Mouse (Mus musculus) forebrain, embryonic 12.5 days (tissue): ENCODE measurements around the gene Atf2. TPM values are rescaled to one million over a fixed set of nuclear protein-coding genes. Genes with fewer than 3 reads are reported as not detected.
"Not testable (repeated sequence)": the region's sequence is repeated elsewhere in the genome, so short reads cannot be mapped to it uniquely, and the experiment has no call there.

Experiments used
- ATAC-seq: fragments of 200-750 bp; cut with Nextera tagmentation; 2 replicates; pipeline ENCODE4 v1.8.0; 2017; ENCODE audit warnings: moderate TSS enrichment; ENCODE audit not compliant: low FRiP score
- H3K27ac ChIP-seq: fragments of 300-500 bp; sonication (generic); 2 replicates; pipeline ENCODE4 v1.5.1; 2016; ENCODE audit warnings: mild to moderate bottlenecking
- H3K27me3 ChIP-seq: fragments of 300-500 bp; sonication (generic); 2 replicates; pipeline ENCODE4 v1.6.1; 2016; ENCODE audit warnings: mild to moderate bottlenecking
- H3K36me3 ChIP-seq: fragments of 300-500 bp; sonication (generic); replicated peaks from 2 replicates; pipeline ENCODE4 v1.6.1; 2016; ENCODE audit warnings: mild to moderate bottlenecking
- H3K4me1 ChIP-seq: fragments of 300-500 bp; sonication (generic); 2 replicates; pipeline ENCODE4 v1.6.1; 2016
- H3K4me2 ChIP-seq: fragments of 300-500 bp; sonication (generic); 2 replicates; pipeline ENCODE4 v1.6.1; 2016; ENCODE audit warnings: mild to moderate bottlenecking, moderate library complexity
- H3K4me3 ChIP-seq: fragments of 300-500 bp; sonication (generic); replicated peaks from 2 replicates; pipeline ENCODE4 v1.5.1; 2016; ENCODE audit warnings: mild to moderate bottlenecking
- H3K9ac ChIP-seq: fragments of 300-500 bp; sonication (generic); 2 replicates; pipeline ENCODE4 v1.6.1; 2016; ENCODE audit warnings: mild to moderate bottlenecking
- H3K9me3 ChIP-seq: fragments of 300-500 bp; sonication (generic); 2 replicates; pipeline ENCODE4 v1.6.1; 2016
- WGBS: fragments of 180-500 bp; shearing (Covaris S2); methylation state at CpG from one replicate; pipeline ENCODE4 v1.1.7; 2016; 5-methylcytosine and 5-hydroxymethylcytosine counted together
- polyA plus RNA-seq: library from polyadenylated mRNA; unstranded; fragments of >200 nt; fragmentation: Nextera tagmentation; extraction: Ambion mirVana; gene quantifications from 2 replicates; pipeline ENCODE4 v1.2.1, GENCODE M21; 2016

Gene Atf2
- polyA plus RNA-seq, 1 experiment from 2014 or later = 100 TPM

GRCm38 (mm10) chr2:73860046-73860624, 32.3 kb downstream of the Atf2 start:
- ATAC-seq = no peak
- WGBS = 95% methylated on average over 4 of the region's 4 CpGs

DNA sequence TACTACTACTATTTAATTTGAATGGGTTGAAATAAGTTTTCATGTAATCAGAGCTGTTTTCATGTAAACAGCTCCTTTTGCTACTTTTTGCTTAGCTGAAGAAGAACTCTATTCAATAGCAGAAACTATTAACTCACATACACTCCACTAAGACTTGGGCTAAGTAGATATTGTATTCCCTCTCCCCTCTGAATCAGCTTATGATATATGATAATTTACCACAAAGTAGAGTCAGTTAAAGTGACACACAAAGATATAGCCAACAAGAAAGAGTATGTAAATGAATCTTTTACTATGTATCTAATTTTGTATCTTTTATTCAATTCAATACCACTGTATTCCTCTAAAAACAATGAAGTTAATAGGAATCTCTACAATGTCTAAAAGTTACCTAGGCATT, 35.1 kb downstream of the Atf2 start:
- Histone ChIP-seq H3K36me3 (no peaks in the 10 kb centered on the region), H3K4me2 (no peak overlapping the region), H3K27ac (no peak overlapping the region), H3K9ac (no peak overlapping the region), H3K4me3 (no peak overlapping the region), H3K9me3 (no peaks in the 10 kb centered on the region), H3K27me3 (no peaks in the 10 kb centered on the region), H3K4me1 (no peaks in the 10 kb centered on the region)
- no peak for ATAC-seq

More at GRCm38 (mm10) chr2:73860046-73860624, 32.3 kb downstream of the Atf2 start:
- H3K9ac ChIP-seq = no peak overlapping the region
- H3K4me1 ChIP-seq = no peaks in the 10 kb centered on the region
- no peaks in the 10 kb centered on the region; the same call in 1 of the 2 replicates for H3K36me3 ChIP-seq
- H3K4me2 ChIP-seq = no peak overlapping the region
- no peak overlapping the region for H3K27ac ChIP-seq
- no peaks in the 10 kb centered on the region for H3K9me3 ChIP-seq
- no peak overlapping the region for H3K4me3 ChIP-seq
- H3K27me3 ChIP-seq = no peaks in the 10 kb centered on the region

- H3K27ac ChIP-seq = no peak overlapping the region
- no peak overlapping the region for H3K4me2 ChIP-seq
- H3K36me3 ChIP-seq = no peaks in the 10 kb centered on the region
- no peaks in the 10 kb centered on the region for H3K4me1 ChIP-seq
- no peaks in the 10 kb centered on the region for H3K27me3 ChIP-seq
- no peak overlapping the region for H3K4me3 ChIP-seq
- H3K9me3 ChIP-seq = no peaks in the 10 kb centered on the region
- no peak for ATAC-seq
- 80% methylated on average over 1 of the region's 1 CpGs for WGBS
- no peak overlapping the region for H3K9ac ChIP-seq
Measured at GRCm38 (mm10) chr2:73856246-73856645, 36.2 kb downstream of the Atf2 start.

DNA sequence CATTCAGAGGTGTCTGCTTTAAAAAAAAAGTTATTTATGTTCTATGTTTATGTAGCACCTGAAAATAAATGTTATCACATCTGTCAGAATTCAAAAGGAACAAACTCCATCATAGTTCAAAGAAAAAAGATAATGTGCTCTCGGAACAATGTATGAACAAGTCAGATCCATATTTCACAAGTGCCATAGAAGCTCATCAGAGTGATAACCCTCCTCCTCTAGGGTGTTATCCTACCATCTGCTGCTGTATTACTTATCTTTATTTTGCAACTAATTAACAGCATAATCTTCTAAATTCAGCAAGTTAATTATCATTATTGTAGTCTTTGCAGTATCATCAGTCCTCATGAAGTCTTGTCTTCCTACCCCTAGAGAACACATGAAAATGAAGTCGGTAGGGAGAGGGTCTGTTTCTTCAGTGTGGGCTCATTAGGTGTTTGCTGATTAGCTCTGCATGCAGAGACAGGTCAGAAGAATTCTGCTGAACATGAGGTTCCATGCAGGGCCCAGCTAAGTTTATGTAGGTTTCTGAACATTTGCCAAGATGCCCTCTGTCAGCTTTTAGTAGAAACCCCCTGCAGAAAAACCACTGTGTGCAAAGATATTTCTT, 57.9 kb downstream of the Atf2 start:
- Histone ChIP-seq H3K9ac (no peak overlapping the region), H3K4me3 (no peak overlapping the region), H3K9me3 (no peaks in the 10 kb centered on the region), H3K36me3 (peaks cover 9% of the 10 kb centered on the region), H3K4me1 (no peaks in the 10 kb centered on the region), H3K27me3 (no peaks in the 10 kb centered on the region), H3K4me2 (no peak overlapping the region), H3K27ac (no peak overlapping the region)
- WGBS = 76% methylated on average over 2 of the region's 2 CpGs
- no peak for ATAC-seq

DNA sequence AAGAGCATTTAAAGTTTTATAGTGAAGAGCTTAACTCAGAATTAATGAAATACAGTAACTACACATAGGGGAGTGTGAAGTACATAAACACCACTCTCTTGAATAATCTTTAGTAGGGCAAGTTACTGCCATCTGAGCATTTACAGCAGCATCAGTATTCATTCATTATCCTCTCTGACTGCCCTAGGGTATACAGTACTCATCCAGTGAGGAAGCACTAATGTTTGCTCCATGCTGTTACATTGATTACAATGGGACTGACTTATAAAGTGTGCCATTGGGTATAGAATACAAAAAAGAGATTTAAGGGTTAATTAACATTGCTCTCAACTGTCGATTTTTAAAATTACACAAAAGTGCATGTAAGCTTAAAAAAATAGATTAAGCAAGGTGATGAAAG, 59.2 kb downstream of the Atf2 start:
- no peak overlapping the region for H3K9ac ChIP-seq
- no peak overlapping the region for H3K4me3 ChIP-seq
- peaks cover 14% of the 10 kb centered on the region for H3K36me3 ChIP-seq
- no peaks in the 10 kb centered on the region for H3K9me3 ChIP-seq
- H3K4me2 ChIP-seq = no peak overlapping the region
- no peak for ATAC-seq
- no peaks in the 10 kb centered on the region for H3K27me3 ChIP-seq
- H3K27ac ChIP-seq = no peak overlapping the region
- WGBS = 92% methylated on average over 1 of the region's 1 CpGs
- no peaks in the 10 kb centered on the region for H3K4me1 ChIP-seq

DNA sequence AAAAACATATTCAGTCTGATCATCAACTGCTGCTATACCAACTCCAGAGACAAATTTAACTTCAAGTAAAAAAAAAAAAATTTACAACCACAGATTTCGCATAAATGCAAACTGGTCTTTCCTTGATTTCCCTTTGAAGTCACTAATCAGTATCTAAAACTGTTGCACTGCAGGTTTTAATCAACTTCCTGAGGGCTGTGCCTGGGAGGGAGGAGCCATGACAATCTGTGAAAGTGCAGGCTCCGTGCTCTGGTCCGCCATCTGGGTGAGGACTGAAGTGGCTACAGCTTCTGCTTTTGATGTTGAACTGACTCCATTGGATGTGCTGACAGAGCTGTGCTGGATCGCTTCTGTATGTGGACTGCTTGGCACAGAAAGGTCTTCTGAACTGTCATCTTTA, 73.7 kb downstream of the Atf2 start:
- H3K4me2 ChIP-seq = no peak overlapping the region
- H3K9me3 ChIP-seq = no peaks in the 10 kb centered on the region
- 95% methylated on average over 4 of the region's 4 CpGs for WGBS
- H3K27me3 ChIP-seq = no peaks in the 10 kb centered on the region
- H3K4me3 ChIP-seq = no peak overlapping the region
- no peak for ATAC-seq
- H3K27ac ChIP-seq = no peak overlapping the region
- peaks cover 22% of the 10 kb centered on the region for H3K36me3 ChIP-seq
- H3K9ac ChIP-seq = no peak overlapping the region
- H3K4me1 ChIP-seq = no peaks in the 10 kb centered on the region

DNA sequence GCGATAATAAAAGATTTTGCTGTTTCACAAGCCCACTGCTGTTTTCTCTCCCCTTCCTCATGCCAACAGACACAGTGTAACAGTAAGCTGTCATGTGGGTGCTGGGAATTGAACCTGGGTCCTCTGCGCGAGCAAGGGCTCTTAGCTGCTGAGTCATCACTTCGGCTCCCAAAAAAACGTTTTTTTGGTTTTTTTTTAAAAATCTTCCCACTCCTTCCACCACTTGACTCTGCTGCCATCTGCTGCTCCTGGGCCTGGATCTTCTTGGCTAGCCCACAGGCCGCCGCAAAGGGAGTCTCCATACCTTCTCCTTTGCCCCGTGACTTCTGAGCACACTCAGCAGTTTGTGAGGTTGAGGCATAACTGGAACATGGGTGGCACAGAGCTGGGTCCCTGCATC, 84.8 kb downstream of the Atf2 start:
- 86% methylated on average over 8 of the region's 8 CpGs for WGBS
- Histone ChIP-seq H3K36me3 (no peaks in the 10 kb centered on the region), H3K9ac (no peak overlapping the region), H3K9me3 (no peaks in the 10 kb centered on the region), H3K27me3 (0 out of 2 replicates have a peak, but pooled peaks cover 3% of the 10 kb centered on the region), H3K4me3 (no peak overlapping the region), H3K4me2 (no peak overlapping the region), H3K4me1 (no peaks in the 10 kb centered on the region), H3K27ac (no peak overlapping the region)
- ATAC-seq = no peak

DNA sequence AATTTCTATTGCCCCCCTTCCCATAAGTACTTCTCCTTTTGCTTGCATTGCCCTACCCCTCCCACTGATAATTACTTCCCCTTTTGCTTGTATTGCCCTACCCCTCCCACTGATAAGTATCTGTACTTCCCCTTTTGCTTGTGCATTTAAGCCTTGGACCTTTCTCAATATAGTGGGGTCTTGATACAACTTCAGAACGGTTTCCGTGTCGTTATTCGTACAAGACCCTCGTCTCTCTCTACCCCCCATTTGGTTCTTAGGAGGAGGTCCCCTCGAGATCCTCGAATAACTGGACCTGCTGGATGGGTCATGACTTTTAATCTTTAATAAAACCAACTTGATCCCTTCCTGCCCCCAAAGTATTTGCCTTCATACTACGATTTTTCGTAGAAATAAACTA, 92.3 kb downstream of the Atf2 start:
- 94% methylated on average over 9 of the region's 9 CpGs for WGBS
- H3K9ac ChIP-seq, H3K36me3 ChIP-seq, H3K4me1 ChIP-seq, H3K27me3 ChIP-seq, H3K4me3 ChIP-seq, ATAC-seq, H3K4me2 ChIP-seq, H3K9me3 ChIP-seq, H3K27ac ChIP-seq: not testable (repeated sequence)

DNA sequence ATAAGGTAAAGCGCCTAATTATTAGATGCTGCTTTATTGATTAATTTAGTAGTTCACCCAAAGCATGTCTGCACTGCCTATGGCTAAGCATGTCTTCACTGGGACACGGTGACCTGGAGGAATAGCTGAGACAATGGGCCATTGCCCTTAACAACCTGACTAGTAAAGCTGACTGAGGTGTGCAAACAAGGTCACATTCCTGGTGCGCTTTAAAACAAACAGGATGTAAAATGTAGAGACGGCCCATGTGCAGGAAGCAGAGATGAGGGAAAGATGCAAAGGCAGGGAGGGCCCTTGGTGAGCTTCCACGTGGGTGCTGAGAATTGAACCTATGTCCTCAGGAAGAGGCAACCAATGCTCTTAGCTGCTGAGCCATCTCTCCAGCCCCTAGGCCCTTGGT, 93.7 kb downstream of the Atf2 start:
- H3K4me3 ChIP-seq = no peak overlapping the region
- 79% methylated on average over 5 of the region's 5 CpGs for WGBS
- H3K4me1 ChIP-seq = no peaks in the 10 kb centered on the region
- H3K9me3 ChIP-seq = no peaks in the 10 kb centered on the region
- H3K9ac ChIP-seq = no peak overlapping the region
- peak overlapping the region; percentile 2; the same call in 1 of the 2 replicates for H3K27ac ChIP-seq
- no peak for ATAC-seq
- H3K27me3 ChIP-seq = 0 out of 2 replicates have a peak, but pooled peaks cover 3% of the 10 kb centered on the region
- H3K36me3 ChIP-seq = no peaks in the 10 kb centered on the region
- H3K4me2 ChIP-seq = no peak overlapping the region

GRCm38 (mm10) chr2:73798136-73798535, 94.3 kb downstream of the Atf2 start:
- Histone ChIP-seq H3K4me3 (no peak overlapping the region), H3K9ac (no peak overlapping the region), H3K36me3 (no peaks in the 10 kb centered on the region), H3K9me3 (no peaks in the 10 kb centered on the region), H3K27ac (peak overlapping the region; percentile 2; the same call in 1 of the 2 replicates), H3K4me2 (no peak overlapping the region), H3K27me3 (no peaks in the 10 kb centered on the region), H3K4me1 (no peaks in the 10 kb centered on the region)
- WGBS = 35% methylated on average over 4 of the region's 4 CpGs
- no peak; the same call in 1 of the 2 replicates for ATAC-seq

GRCm38 (mm10) chr2:73791846-73792630, 100.4 kb downstream of the Atf2 start:
- 60% methylated on average over 19 of the region's 19 CpGs for WGBS
- no peak overlapping the region for H3K4me2 ChIP-seq
- H3K4me3 ChIP-seq = no peak overlapping the region
- H3K4me1 ChIP-seq = no peaks in the 10 kb centered on the region
- H3K9ac ChIP-seq = no peak overlapping the region
- no peak overlapping the region for H3K27ac ChIP-seq
- no peaks in the 10 kb centered on the region for H3K36me3 ChIP-seq
- no peaks in the 10 kb centered on the region for H3K9me3 ChIP-seq
- no peaks in the 10 kb centered on the region for H3K27me3 ChIP-seq
- no peak for ATAC-seq

GRCm38 (mm10) chr2:73790332-73790731, 102.1 kb downstream of the Atf2 start:
- H3K9me3 ChIP-seq = no peaks in the 10 kb centered on the region
- ATAC-seq = no peak
- H3K4me2 ChIP-seq = no peak overlapping the region
- no peak overlapping the region for H3K27ac ChIP-seq
- 86% methylated on average over 2 of the region's 2 CpGs for WGBS
- H3K4me1 ChIP-seq = no peaks in the 10 kb centered on the region
- no peak overlapping the region for H3K4me3 ChIP-seq
- no peaks in the 10 kb centered on the region for H3K36me3 ChIP-seq
- H3K9ac ChIP-seq = no peak overlapping the region
- H3K27me3 ChIP-seq = no peaks in the 10 kb centered on the region
